Mouse (Mus musculus) intestine, postnatal 0 days (tissue): ENCODE data around the gene Macf1. TPM values are rescaled to one million over a fixed set of nuclear protein-coding genes. Genes with fewer than 3 reads are reported as not detected.

ENCODE experiments used
- ATAC-seq: fragments of 200-750 bp; cut with Nextera tagmentation; 2 replicates; pipeline ENCODE4 v1.8.0; 2017; ENCODE audit warnings: mild to moderate bottlenecking, moderate TSS enrichment, moderate library complexity
- H3K27ac ChIP-seq: fragments of 300-500 bp; sonication (generic); 2 replicates; pipeline ENCODE4 v1.5.1; 2014; ENCODE audit warnings: mild to moderate bottlenecking, low read depth, low read length, moderate library complexity
- H3K27me3 ChIP-seq: fragments of 300-500 bp; sonication (generic); replicated peaks from 2 replicates; pipeline ENCODE4 v1.6.1; 2014; ENCODE audit warnings: low read length, mixed read lengths; ENCODE audit not compliant: control insufficient read depth, insufficient read depth
- H3K36me3 ChIP-seq: fragments of 300-500 bp; sonication (generic); 2 replicates; pipeline ENCODE4 v1.6.1; 2014; ENCODE audit warnings: mild to moderate bottlenecking, moderate library complexity; ENCODE audit not compliant: control insufficient read depth, insufficient read depth
- H3K4me1 ChIP-seq: fragments of 300-500 bp; sonication (generic); replicated peaks from 2 replicates; pipeline ENCODE4 v1.6.1; 2014; ENCODE audit warnings: antibody characterized with exemption, low read length, mixed read lengths; ENCODE audit not compliant: control insufficient read depth, insufficient read depth
- H3K4me2 ChIP-seq: fragments of 300-500 bp; sonication (generic); replicated peaks from 2 replicates; pipeline ENCODE4 v1.6.1; 2014; ENCODE audit warnings: low read depth, mild to moderate bottlenecking, moderate library complexity
- H3K4me3 ChIP-seq: fragments of 300-500 bp; sonication (generic); 2 replicates; pipeline ENCODE4 v1.5.1; 2014; ENCODE audit warnings: low read depth, low read length
- H3K9ac ChIP-seq: fragments of 300-500 bp; sonication (generic); 2 replicates; pipeline ENCODE4 v1.6.1; 2014; ENCODE audit warnings: mild to moderate bottlenecking, low read depth, low read length
- H3K9me3 ChIP-seq: fragments of 300-500 bp; sonication (generic); 2 replicates; pipeline ENCODE4 v1.6.1; 2016; ENCODE audit warnings: mixed run types; ENCODE audit not compliant: control insufficient read depth
- CTCF ChIP-seq: sonication (generic); IDR thresholded peaks from 2 replicates; pipeline ENCODE4 v1.5.1; 2016; ENCODE audit warnings: low read depth, mild to moderate bottlenecking, control low read depth, antibody characterized with exemption, moderate library complexity
- WGBS: fragments of 180-500 bp; shearing (Covaris S2); extraction: QIAGEN DNeasy Blood & Tissue Kit; methylation state at CpG from one replicate; pipeline ENCODE4 v1.1.7; 2014; 5-methylcytosine and 5-hydroxymethylcytosine counted together
- polyA plus RNA-seq: library from polyadenylated mRNA; unstranded; fragments of >200 nt; fragmentation: Nextera tagmentation; extraction: Ambion mirVana; gene quantifications from 2 replicates; pipeline ENCODE4 v1.2.1, GENCODE M21; 2015

Gene Macf1
- polyA plus RNA-seq, 1 experiment from 2014 or later = 17.3 TPM

- WGBS = 54% methylated on average over 3 of the region's 3 CpGs
- no peaks in the 10 kb centered on the region for H3K4me1 ChIP-seq
These were observed 121.9 kb downstream of the Macf1 start for GRCm38 (mm10) chr4:123562177-123562815.

DNA sequence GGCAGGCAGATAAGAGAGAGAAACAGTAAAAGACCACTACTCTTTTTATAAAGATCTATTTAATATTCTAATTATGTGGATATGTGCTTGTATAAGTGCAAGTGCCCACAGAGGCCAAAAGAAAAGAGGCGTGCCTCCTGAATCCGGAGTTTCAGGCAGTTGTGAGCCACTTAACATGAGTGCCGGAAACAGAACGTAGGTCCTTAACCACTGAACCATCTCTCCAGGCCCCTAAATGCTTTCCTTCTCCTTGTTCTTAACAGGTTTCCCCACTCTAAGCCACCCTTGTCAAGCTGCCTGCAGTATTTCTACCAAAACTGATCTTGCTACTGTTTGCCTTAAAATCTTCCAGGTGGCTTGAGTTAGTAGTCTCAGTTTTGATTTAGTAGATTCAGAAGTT is 123.3 kb downstream of the Macf1 start:
- no peak for TF ChIP-seq CTCF
- H3K27ac ChIP-seq = no peak overlapping the region
- no peak overlapping the region for H3K9ac ChIP-seq
- ATAC-seq = no peak
- H3K36me3 ChIP-seq = no peaks in the 10 kb centered on the region
- H3K27me3 ChIP-seq = no peaks in the 10 kb centered on the region
- H3K9me3 ChIP-seq = no peaks in the 10 kb centered on the region
- no peak overlapping the region for H3K4me3 ChIP-seq
- 96% methylated on average over 4 of the region's 4 CpGs for WGBS
- no peaks in the 10 kb centered on the region for H3K4me1 ChIP-seq
- no peak overlapping the region for H3K4me2 ChIP-seq

More at GRCm38 (mm10) chr4:123562177-123562815, 121.9 kb downstream of the Macf1 start:
- Histone ChIP-seq H3K4me3 (no peak overlapping the region), H3K9ac (no peak overlapping the region), H3K27ac (no peak overlapping the region), H3K4me2 (no peak overlapping the region), H3K36me3 (no peaks in the 10 kb centered on the region), H3K9me3 (no peaks in the 10 kb centered on the region), H3K27me3 (no peaks in the 10 kb centered on the region)
- no peak for TF ChIP-seq CTCF
- ATAC-seq = no peak

GRCm38 (mm10) chr4:123558496-123558895 is 125.7 kb downstream of the Macf1 start:
- no peak for ATAC-seq
- WGBS = 87% methylated on average over 2 of the region's 2 CpGs

GRCm38 (mm10) chr4:123555251-123555650 is 128.9 kb downstream of the Macf1 start:
- Histone ChIP-seq H3K9ac (no peak overlapping the region), H3K4me2 (no peak overlapping the region), H3K4me3 (no peak overlapping the region), H3K27ac (no peak overlapping the region), H3K4me1 (no peaks in the 10 kb centered on the region), H3K36me3 (no peaks in the 10 kb centered on the region; the same call in 1 of the 2 replicates), H3K27me3 (no peaks in the 10 kb centered on the region), H3K9me3 (no peaks in the 10 kb centered on the region)
- TF ChIP-seq CTCF = no peak
- ATAC-seq = no peak

More at GRCm38 (mm10) chr4:123558496-123558895, 125.7 kb downstream of the Macf1 start:
- H3K36me3 ChIP-seq = no peaks in the 10 kb centered on the region; the same call in 1 of the 2 replicates
- H3K4me1 ChIP-seq = no peaks in the 10 kb centered on the region
- TF ChIP-seq CTCF = no peak
- H3K4me2 ChIP-seq = no peak overlapping the region
- H3K9me3 ChIP-seq = no peaks in the 10 kb centered on the region
- no peak overlapping the region for H3K9ac ChIP-seq
- H3K27ac ChIP-seq = no peak overlapping the region
- H3K27me3 ChIP-seq = no peaks in the 10 kb centered on the region
- no peak overlapping the region for H3K4me3 ChIP-seq

- Histone ChIP-seq H3K27ac (no peak overlapping the region), H3K4me1 (no peaks in the 10 kb centered on the region), H3K9me3 (no peaks in the 10 kb centered on the region), H3K4me2 (no peak overlapping the region), H3K4me3 (no peak overlapping the region), H3K27me3 (no peaks in the 10 kb centered on the region), H3K36me3 (no peaks in the 10 kb centered on the region; the same call in 1 of the 2 replicates), H3K9ac (no peak overlapping the region)
- no peak for TF ChIP-seq CTCF
- ATAC-seq = no peak
- 54% methylated on average over 3 of the region's 3 CpGs for WGBS
These were observed 131.5 kb downstream of the Macf1 start for GRCm38 (mm10) chr4:123552689-123553088.

- ATAC-seq = no peak
- H3K4me3 ChIP-seq = no peak overlapping the region
- no peaks in the 10 kb centered on the region for H3K9me3 ChIP-seq
- no peak overlapping the region for H3K27ac ChIP-seq
- no peak for TF ChIP-seq CTCF
- H3K4me2 ChIP-seq = no peak overlapping the region
- no peaks in the 10 kb centered on the region for H3K27me3 ChIP-seq
- WGBS = 92% methylated on average over 3 of the region's 3 CpGs
- H3K36me3 ChIP-seq = 0 out of 2 replicates have a peak, but pooled peaks cover 3% of the 10 kb centered on the region
- no peak overlapping the region for H3K9ac ChIP-seq
- no peaks in the 10 kb centered on the region for H3K4me1 ChIP-seq
These were observed 135.8 kb downstream of the Macf1 start for GRCm38 (mm10) chr4:123548317-123548716.

DNA sequence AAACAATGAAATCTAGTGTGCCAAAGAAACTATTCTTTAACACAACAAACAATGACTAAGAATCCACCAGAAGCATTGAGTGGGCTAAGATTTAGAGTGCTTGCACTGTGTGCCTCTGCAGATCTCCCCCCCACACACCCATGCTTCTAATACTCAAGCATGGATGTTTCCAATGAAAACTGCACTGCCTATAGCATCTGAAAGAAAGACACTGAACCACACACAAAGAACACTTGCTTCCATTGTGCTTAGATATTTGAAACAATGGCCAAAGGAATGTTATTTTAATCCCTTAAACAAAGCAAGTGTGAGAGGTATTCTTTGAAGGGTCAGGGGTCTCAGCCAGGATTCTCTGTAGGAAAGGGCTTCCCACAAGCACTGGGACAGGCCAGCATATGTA is 140.5 kb downstream of the Macf1 start:
- Histone ChIP-seq H3K36me3 (0 out of 2 replicates have a peak, but pooled peaks cover 3% of the 10 kb centered on the region), H3K9ac (no peak overlapping the region), H3K4me1 (no peaks in the 10 kb centered on the region), H3K27ac (no peak overlapping the region), H3K4me3 (no peak overlapping the region), H3K27me3 (no peaks in the 10 kb centered on the region), H3K4me2 (no peak overlapping the region), H3K9me3 (no peaks in the 10 kb centered on the region)
- no peak for TF ChIP-seq CTCF
- ATAC-seq = no peak
